Mouse (Mus musculus): Measurements from ENCODE around the gene Ptbp3.
"Not testable (repeated sequence)": the region's sequence is repeated elsewhere in the genome, so short reads cannot be mapped to it uniquely, and the experiment has no call there.

The Ptbp3 gene

DNA sequence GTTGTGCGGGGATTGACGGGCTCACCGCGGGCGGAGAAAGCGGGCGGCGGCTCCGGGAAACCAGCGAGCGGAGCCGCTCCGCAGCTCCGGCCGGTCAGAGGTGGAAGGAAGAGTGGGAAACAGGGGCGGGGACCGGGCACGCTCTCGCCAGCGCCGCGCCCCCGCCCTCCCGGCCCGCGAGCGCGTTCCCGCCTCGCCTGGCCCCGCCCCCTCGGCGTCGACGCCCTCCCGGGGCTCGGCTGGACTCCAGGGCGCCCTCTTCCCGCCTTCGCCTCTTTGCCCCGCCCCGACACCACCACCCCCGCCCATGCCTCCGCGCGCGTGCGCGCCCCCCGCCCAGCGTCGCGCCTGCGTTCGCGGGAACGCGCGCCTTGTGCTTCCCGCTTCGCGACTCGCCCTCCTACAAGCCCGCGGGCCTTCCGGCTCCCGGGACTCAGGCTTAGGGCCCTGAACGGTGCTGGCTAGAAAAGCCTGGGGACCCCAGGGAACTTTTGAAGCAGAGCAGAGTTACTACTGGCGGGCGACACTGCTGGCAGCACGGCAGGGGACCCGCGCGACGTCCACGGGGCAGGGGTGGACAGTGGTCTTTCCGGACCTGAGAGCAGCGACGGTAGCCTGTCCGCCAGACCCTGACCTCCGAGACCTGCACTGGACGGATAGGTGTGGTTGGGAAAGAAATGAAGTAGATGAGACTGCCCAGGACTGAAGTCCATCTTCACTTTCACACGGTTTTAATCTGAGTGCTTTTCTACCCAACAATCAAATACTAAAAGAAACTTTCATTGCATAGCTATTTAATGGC lies at the start of gene Ptbp3:
Gene Ptbp3 (minus strand): TSS at position 190 of the 802 bp plus-strand sequence.
- peak; percentile 98 for DNase-seq

DNA sequence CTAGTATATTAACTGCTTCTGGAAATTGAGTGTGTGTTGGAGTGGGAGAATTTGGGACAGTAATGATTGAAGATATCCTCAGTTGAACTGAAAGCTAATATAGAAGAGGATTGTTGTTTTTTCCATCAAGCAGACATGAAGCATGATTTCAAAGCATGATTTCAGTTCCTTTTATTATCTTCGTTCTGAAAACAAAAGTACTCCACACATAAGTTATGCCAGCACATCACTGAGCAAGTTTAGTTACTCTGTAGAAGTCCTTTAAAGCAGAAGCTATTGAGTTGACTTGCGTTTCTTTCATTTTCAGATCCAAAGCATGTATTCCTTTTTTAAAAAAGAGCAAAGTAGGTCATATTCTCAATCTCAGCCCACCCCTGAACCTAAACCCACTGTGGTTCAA lies 47.4 kb upstream of the Ptbp3 start:
- DNase-seq = no peak

DNA sequence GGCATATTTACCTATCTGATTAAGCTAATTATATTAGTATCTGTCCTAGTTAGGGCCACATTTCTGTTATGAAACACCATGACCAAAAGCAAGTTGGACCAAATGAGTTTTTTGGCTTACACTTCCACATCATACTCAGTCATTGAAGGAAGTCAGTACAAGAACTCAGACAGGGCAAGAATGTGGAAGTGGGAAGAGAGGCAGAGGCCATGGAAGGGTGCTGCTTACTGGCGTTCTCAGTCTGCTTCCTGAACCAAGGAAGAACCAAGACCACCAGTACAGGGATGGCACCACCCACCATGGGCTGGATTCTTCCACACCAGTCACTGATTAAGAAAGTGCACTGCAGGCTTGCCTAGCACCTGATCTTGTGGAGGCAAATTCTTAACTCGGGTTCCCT lies 45.5 kb upstream of the Ptbp3 start:
- no peak for DNase-seq

DNA sequence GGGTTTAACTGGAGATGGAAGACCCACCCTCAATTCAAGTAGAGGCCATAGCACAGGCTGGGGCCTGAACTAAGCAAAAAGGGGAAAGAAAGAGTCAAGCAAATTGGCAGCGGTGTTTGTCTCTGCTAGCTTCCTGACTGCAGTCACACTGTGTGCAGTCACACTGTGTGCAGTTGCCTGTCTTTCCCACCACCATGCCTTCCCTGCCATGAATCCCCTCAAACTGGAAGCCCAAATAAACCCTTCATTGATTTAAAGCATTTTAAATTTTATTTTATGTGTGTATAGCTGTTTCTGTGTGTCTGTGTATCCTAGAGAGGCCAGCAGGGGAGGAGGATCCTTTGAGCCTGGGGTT lies 38.7 kb upstream of the Ptbp3 start:
- DNase-seq = no peak

DNA sequence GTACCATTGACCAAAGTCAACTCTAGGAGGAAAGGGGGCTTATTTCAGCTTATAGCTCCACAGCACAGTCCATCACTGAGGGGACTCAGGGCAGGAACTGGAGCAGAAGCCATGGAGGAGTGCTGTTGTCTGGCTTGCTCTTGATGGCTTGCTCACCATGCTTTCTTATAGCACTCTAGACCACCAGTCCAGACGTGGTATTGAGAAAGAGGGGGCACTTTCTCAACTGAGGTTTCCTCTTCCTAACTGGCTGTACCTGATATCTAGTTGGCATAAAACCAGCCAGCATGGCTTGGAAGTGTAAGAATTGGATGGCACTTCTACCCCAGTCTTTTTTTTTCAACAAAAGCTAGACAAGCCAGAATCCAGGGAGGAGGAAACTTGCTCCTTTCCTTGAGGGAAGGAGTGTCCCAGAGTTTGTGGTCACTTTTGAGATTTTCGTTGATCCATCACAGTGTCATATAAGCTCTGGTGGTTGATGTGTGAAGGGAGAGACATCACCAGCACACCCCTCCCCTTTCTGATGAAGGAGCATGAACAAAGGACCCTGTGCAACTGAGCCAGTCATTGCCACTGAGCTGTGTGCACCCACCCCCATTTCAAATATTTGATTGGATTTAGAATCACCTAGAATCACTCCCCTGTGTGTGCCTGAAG lies 38.2 kb upstream of the Ptbp3 start:
- DNase-seq = no peak

DNA sequence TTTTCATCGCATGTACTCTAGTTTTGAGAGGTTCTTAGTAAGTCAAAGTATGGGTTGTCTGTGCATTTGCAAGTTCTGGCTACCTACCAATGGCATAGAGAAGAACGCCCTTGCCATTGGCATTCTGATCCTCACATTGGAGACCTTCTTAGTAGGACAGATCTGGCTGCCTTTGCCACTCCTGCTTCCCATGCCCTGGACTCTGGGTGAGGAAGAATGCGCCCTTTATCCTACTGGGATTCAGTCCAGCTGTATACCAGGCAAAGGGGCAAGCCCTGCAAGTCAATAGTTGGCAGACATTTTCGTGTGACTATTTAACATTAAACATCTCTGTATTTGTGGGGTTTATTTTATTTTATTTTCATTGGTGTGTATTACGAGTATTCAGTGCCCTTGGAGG lies 35.9 kb upstream of the Ptbp3 start:
- DNase-seq = no peak

DNA sequence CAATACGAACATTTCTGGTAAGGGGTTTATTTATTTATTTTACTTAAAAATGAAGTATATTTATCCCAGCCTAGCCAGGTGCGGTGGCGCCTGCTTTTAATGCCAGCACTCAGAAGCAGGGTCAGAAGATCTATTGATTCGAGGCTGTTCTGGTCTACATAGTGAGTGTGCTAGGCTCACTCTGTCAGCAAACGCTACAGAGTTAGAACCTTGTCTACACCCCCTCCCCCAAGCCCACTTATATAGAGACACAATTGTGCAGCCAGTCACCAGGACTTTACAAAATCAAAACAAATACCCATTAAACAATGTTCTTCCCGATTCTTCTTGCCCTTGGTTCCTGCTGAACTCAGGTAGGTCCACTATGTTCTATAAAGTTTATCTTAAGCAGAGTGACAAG lies 33.0 kb upstream of the Ptbp3 start:
- no peak for DNase-seq

DNA sequence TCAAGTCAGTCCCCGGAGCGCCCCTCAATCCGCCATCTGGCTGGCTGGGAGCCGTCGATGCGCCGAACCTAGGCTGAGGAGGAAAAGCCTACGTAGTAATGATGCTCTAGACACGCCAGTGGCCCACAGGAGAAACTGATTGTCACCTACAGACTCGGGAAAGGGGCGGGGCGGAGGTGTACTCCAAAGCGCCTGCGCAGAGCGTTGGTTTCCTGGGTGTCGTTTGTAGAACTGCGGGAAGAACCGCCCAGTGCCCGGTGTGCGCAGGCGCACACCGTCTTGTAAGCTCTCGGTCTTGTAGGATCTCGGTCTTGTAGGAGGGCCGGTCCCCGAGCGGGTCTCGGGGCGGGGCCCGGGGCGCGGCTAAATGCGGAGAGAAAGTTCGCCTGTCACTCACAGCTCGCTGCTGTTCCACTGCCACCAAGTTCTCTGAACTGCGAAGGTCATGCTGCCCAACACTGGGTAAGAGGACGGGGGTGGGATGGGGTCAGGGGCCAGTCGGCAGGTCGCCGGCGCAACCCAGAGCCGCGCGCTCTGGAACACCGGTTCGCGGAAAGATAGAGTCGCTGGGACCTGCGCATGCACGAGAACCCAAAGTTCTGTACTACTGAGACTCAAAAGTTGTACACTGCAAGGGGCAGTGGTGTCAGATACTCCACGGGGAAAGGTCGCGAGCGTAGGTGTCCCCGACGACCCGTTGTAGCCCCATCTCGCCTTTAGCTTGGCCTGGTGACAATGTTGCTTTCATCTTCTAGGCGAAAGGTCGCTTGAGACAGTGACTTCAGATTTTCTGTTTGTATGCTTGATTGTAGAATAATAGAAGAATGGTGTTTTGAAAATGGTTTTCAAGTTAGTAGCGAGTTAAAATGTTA lies 32.4 kb upstream of the Ptbp3 start, which contains the start of gene Hsdl2:
Gene Hsdl2 (plus strand): TSS at position 250 of the 872 bp plus-strand sequence.
- DNase-seq = peak; percentile 100

DNA sequence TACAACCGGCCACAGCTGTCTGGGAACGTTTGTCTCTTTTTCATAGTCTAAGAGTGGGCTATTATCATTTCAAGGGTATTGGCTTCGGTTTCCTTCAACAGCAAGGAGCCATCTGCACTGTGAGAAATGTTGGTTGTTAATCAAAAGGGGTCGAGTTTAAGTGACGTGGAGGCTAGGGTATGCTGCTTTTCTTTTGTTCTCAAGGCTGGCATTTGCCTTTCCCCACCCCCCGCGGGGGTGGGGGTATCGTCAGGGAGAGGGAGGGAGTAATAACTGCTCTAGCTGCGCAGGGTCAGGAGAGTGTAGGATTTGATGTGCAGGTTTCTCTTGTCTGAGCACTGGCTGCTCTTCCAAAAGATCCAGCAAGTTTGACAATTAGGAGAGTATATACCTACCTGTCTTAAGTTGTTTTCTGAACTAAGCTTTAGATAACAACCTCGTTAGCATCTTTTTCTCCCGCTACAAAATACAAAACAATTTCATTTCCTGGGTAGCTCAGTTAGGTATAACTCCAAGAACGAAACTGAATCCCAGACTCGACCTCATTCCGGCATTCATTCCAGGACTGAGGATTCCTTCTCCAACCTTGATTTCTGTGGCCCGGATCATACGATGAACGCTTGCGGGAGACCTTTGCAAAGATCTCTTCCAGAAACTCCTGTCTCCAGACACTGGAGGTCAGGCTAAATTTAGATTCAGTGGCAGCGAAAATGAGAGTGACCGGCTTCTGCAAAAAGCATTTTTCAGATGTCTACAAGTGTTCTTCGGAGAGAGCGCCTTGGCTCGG lies 31.5 kb upstream of the Ptbp3 start:
- DNase-seq = peak; percentile 71

DNA sequence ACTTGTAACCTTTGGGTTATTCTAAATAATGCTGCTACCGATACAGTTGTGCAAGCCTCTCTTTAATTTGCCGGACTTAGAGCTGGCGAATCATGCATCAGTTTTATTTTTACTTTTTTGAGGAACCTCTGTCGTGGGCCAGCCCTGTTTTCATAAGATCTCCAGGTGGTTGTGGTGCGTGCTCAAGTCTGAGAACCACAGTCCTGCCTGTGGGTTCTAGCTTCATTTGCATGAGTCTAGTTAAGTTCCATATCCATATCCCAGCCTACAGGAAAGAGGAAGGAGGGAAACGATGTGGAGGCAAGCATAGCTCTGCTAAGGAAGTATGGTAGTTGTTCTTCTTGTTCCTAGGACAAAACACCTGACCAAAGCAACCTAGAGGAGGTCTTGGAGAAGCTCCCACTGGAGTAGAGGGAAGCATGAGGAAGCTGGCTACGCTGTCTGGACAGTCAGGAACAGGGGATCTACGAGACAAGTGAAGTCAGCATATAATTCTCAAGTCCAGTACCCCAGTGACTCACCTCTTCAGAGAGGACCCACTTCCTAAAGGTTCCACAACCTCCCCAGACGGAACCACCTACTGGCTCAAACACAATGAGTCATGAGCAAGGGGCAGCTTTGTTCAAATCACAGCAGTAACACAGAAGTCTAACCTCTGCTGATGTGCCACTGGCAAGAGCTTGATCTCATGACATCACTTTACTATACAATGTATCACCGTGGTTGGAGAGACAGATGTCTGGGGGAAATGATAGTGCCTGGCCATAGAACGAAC lies 26.2 kb upstream of the Ptbp3 start:
- no peak for DNase-seq

DNA sequence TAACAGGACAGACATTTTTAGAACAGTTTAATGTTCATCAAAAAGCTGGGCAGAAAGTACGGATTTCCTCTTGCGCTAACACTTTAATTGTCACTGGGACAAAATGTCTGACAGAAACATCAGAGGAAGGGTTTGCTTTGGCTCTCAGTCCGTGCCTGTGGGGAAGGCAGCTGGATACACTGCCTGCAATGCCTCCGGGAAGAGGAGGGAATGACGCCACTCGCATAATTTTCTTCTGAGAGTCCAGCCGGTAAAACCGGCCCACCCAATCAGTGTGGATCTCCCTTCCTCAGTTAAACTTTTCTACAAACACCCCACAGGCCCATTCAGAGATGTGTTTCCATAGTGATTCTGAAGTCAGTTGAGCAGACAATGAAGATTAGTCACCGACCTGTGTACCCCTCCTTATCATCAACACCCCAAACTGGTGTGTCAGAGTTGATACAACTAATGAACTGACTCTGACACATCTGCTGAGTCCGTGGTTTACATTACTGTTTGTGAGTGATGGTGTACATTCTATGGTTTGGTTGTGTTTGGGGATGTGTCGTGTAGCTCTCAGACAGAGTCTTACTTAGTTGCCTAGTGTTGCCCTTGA lies 23.5 kb upstream of the Ptbp3 start:
- DNase-seq = no peak

DNA sequence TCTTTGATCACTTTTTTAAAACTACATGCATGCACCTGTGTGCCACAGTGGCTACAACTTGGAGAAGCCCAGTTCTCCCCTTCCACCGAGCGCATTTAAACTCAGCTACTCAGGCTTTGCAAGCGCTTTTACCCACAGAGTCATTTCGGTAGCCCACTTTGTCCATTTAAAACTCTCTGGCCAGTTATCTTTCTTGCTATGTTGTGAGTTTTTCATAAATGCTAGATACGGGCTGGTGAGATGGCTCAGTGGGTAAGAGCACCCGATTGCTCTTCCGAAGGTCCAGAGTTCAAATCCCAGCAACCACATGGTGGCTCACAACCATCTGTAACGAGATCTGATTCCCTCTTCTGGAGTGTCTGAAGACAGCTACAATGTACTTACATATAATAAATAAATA lies 21.4 kb upstream of the Ptbp3 start:
- DNase-seq = not testable (repeated sequence)

DNA sequence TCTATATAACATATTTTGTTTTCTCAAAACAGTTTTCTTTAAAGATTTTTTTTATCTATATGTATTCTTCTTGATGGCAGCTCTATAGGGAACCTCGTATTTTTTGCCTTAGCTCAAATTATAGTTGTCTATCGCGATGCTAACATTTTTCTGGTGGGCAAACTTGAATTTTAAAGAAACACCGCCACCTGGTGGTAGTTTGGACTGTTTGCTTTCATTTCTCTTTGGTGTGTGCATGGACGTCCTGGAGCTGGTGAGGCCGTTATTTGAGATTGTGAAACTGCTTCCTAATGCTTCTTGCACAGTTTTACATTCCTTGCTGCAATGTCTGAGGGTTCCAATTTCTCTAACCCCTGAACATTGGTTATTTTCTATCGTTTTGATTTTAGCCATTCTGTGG lies 20.4 kb upstream of the Ptbp3 start:
- peak; percentile 80 for DNase-seq

DNA sequence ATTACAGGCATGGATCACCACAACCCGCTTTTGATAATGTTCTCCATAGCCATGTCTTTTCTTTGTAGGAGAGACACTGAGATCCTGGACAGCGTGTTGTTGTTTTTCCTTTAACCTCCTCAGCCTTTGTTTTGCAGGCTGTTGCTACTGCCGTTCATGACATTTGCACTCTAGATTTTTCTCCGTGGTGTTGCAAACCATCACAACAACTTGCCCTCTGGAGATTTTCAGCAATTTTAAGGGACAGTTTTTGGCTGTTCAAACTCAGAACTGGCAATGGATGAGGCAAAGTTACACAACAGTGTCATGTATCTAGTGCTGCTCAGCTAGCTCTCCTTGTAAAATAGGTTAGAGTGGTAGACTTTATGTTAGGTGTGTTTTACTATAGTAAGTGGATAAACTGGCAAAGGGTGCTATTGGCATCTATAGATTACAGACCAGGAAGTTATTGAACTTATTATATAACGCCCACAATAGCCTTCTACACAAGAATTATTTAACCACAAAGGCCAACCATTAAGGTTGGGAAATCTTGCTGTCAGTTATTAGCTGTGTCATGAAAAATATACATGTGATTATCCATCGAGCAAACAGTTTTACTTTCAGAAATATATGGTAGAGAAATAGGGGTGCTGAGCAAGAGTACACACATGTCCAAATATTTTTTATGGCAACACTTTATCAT lies 18.6 kb upstream of the Ptbp3 start:
- no peak for DNase-seq

DNA sequence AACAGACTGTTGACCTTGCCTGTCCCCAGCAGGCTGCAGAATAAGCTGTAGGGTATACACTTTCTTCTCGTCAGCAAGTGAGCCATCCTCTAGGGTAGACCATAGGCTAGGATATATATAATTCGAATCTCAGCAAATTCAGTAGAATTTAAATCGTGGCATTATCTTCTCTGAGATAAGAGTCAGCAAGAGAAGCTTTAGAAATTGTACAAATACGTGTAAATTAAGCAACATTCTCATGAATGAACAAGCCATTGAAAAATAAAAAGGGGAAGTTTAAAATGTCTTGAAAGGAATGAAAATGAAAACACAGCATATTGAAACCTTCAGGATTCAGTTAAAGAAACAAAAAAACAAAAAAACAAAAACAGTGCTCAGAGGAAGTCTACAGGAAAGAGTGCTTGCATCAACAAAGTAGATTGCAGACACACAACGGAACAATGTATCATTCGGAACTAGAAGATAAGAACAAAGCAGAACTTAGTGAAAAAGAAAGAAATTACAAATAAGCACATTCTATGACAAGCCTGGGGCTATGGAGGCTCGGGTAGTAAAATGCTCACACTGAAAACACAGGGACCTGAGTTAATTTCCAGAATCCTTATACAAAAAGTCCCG lies 16.5 kb upstream of the Ptbp3 start:
- no peak for DNase-seq

DNA sequence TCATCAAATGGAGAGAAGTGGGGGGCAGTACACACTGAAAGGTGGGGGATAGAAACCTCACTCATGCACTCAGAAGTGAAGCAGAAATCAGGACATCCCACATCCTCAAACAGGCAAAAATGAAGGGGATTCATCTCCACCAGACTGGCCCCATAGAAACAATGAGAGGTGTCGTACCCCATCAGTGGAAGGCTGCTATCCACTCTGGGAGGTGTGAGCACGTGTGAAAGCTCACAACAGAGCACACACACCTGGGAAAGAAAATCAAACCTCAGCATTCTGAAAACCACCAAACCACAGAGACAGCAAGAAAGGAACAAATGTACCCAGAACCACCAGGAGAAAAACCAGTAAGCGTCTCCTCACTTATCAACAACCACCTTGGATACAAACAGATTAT lies 15.0 kb upstream of the Ptbp3 start:
- no peak for DNase-seq

DNA sequence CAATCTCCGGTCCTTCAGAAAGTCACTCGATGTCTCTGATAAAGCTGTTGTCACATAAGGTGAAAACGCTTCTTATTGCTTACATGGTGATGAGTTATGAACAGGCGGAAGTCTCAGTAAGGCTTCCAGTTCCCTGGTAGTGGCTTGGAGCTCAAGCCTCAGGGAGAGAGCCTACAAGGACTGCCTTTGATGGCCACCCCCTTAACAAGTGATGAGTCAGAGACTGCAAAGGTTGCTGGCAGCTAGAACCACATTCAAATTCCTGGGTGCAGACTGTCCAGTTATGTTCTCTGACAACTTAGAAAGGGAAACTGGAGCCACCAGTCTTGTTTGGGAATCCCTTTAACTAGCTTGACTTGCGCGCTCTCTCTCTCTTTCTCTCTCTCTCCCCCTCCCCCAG lies 11.0 kb upstream of the Ptbp3 start:
- DNase-seq = no peak

DNA sequence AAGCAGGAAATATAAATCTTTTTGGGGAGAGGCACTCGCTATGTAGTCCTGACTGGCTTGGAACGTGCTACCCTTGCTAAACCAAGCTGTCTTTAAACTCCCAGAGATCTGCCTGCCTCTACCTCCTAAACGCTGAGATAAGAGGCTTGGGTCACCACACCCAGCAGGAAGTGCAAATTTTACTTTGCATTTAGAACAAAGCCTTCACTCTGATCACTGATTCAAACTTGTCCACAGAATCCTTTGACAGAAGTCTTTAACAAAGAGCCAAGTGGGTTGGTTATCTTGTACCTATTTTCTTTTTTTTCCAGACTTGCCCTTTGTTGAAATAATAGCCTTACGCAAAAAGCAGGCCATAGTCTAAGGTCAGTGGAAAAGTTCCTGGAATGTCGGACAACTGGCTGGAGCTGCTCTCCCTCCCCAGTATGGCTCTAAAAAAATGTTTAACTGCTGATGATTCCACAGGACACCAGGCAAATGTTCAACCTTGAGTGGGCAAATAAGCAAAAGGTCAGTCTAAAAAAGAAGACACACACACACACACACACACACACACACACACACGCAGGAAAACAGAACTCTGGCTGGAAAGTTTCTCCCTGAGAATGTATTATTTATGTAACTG lies 9.0 kb upstream of the Ptbp3 start:
- no peak for DNase-seq

DNA sequence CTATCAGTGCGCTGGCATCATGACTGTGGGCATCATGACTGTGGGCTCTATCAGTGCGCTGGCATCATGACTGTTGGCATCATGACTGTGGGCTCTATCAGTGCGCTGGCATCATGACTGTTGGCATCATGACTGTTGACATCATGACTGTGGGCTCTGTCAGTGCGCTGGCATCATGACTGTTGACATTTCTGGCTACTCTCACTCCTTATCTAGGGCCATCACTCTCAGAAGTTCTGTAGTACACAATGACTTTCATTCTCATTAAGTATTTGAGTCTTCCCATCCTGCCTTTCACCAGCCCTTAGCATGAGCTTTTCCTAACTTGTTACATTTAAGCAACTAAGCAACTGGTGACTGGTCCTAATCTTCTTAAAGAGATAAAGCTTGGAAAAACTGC lies 8.2 kb upstream of the Ptbp3 start:
- DNase-seq = not testable (repeated sequence)

DNA sequence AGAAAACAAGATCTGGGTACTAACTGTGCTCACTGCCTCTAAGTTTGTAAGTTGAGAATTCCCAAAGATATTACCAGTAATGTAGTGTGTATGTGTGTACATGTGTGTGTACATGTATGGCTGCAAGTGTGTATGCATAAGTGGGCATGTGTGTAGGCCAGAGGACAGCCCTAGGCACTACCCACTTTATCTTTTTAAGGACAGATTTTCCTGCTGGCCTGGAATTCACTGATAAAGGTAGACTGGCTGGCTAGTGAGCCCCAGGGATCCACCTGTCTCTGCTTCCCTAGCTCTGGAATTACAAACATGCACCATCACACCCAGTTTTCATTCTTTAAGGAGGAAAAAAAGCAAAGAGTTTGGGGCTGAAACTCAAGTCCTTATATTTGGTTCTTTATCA lies 6.0 kb upstream of the Ptbp3 start:
- no peak for DNase-seq
